Mouse (Mus musculus): ENCODE measurements around the gene Col4a1.

- no peak for TF ChIP-seq CTCF (conservative IDR thresholded peaks at IDR 0.05; ENCODE audit: low read length)
- TF ChIP-seq NANOG (IDR thresholded peaks at IDR 0.05; ENCODE audit: borderline replicate concordance, low read length) = no peak
Observed at GRCm38 (mm10) chr8:11327722-11328417, 15.2 kb upstream of the Col4a1 start.

All from E14TG2a.4 (cell line).